Mouse (Mus musculus): ENCODE data around the gene Pagr1a. TPM values are rescaled to one million over a fixed set of nuclear protein-coding genes. Genes with fewer than 3 reads are reported as not detected.

The Pagr1a gene
- 10 to 100 TPM in 3 of 4 experiments, 1 to 10 TPM in 1; 7.5 to 36.1 (median 14.3) TPM for total RNA-seq (2022)

DNA sequence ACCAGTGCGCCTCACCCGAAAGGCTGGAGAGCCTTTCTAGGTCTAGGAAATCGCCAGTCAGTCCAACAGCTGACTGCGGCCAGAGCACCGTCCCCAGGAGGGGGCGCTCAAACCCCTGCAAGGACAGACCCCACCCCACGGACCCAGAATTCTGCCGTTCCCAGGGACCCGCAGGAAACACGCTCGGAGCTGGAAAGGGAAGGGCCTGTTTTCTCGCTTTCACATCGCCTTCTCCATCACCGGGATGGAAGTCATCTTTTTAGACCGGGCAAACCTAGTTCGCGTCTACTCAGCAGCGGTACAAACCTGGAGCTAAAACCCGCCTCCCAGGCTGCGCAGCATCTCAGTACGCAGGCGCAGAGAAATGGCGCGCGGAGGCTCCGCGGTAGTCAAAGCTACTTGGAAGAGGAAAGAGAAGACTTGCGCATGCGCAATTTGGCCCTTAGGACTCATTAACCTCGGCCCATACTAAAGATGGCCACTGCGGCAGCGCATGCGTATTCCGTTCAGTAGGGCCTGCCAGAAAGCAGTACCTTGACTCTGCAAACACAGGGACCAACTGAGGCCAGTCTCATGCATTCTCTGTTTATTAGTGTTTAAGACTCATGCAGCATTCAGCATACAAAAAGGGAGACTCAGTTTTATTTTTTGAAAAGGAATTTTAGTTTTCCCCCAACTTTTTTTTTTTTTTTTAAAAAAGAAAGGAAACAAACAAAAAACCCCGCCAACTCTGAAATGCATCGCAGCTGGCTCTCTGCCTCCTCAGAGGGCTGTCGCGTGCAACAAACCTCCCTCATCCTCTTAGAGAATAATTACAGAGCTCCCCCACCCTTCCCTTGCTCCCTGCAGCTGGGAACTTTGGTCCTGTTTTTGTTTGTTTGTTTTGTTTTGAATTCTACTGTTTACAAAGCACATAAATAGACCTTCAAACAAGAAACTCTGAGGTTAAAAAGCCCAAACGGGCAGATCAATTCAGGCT lies at the start of gene Pagr1a:
Gene Pagr1a, minus strand, starts transcription at position 382 of the 979 bp plus-strand sequence.
- DNase-seq: peak; percentile 96

DNA sequence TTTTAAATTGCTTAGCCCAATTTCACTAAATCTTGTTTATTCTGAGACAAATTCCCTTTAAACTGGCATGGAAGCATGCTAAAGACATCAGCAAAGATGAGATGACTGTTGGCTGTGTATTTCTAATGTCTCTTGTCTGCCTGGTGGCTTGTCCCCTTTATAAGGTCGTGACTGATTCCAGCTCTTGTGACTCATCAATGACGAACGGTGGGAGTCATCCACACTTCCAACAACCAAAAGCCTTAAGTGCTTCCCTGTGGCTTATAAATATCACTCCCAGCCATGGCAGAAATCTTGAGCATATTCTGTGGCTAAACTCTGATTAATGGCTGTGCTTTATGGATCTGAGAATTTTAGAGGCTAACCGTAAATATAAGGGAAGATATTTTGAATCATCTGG lies 49.2 kb upstream of the Pagr1a start:
- DNase-seq: peak; percentile 33

DNA sequence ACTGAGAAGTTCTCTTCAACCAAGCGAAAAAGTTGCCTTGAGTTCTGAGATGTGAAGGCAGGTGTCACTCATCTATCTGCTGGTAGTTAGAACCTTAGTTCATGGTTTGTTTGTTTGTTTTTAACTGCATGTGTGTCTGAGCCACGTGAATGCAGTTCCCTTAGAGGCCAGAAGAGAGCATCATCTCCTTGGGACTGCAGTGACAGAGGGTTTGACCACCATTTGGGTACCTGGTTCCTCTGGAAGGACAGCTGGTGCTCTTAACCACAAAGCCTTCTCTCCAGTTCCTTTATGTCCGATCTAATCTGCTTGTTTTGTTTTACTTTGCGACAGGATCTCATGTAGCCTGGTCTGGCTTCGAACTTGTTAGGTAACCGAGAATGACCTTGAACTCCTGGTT lies 48.4 kb upstream of the Pagr1a start:
- DNase-seq: no peak

DNA sequence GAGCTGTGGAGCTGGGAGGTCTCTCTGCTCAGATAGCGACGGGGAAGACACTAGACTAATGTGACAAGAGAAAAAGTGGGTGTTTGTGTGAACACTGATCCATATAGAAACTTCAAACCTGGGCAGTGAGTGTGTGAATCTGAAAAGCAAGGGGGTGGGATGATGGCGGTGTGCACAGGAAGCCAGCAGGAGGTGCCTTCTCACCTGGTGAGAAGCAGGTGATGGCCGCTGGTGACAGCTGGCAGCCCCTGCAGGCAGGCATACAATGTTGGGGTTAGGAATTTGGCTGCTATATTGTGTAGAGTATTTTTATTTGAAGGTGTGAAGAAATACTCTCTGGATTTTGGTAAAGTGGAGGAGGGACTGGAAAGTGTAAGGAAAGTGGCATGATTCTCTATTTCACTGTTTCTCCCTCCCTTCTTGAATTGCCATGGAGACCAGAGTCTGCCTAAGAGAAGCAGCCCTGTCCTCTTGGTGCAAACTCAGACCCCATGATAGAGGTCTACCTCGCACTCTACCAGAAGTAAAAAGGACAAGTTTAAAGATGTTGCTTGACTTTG lies 38.0 kb upstream of the Pagr1a start:
- DNase-seq: no peak

DNA sequence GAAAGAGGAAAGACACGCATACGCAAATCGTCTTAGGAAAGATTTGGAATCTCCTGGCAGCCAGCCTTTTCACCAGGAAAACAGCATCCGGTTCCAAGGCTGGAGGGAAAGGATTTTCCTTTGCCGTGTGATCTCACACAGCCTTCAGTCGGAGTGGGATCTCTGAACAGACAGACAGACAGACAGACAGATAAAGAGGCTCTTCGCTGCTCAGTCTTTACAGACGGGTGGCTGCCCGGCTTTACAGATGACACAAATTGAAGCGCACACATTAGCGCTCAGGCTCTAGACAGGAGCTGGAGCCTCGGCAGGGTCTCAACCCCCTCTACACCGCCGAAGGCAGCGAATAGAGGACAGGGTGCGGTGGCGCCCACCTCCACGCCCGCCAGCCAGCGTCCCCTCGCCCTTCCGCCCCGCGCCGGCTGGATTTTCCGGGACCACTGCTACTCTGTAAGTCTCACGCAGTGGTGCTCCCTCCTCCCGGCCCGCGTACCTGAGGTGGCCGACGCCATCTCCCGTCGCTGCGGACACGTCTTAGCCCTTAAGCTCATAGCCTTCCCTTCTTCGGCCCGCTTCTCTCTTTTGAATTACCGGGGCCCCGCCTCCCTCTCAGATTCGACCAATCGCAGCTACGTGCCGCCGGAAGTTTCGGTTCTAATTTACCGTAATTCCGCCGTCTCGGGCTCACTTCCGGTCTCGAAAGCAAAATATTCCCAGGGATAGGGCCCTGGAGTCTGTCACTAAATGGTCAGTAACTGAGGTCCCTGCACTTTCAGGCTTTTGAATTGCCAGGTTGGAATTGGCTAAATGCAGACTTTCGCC lies 24.9 kb upstream of the Pagr1a start, which contains the start of gene Kif22:
Gene Kif22, minus strand, starts transcription at position 621 of the 822 bp plus-strand sequence.
- peak; percentile 83 for DNase-seq

DNA sequence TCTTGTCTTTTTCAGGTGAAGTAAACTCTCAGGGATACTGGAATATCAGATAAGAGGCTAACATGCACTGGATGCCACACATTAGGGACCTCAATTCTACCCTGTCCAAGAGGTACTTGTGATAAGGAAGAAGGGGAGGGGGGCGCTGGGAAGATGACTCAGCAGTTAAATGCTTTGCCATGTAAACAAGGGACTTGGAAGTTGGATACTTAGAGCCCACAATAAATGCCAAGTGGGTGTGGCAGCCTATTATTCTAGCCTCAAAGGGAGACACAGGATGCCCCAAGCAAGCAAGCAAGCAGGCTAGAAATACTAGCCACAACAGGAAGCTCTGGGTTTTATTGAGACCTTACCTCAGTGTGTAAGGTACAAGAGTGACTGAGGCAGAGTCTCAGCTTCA lies 14.1 kb upstream of the Pagr1a start:
- DNase-seq: no peak

DNA sequence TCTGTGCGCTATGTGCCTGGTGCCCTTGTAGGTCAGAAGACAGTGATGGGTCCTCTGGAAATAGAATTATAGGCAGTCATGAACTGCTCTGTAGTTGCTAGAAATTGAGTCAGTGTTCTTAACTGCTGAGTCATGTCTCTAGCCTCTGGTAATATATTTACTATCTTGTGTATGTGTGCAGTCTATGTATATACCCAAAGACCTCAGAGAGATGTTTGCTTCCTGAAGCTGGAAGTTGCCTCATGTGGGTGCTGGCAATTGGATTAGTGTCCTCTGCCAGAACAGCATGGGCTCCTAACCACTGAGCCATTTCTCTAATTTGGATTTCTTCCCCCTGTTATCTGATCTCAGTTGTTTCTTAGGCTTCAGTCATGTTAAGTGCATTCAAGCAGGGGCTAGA lies 13.0 kb upstream of the Pagr1a start:
- no peak for DNase-seq

DNA sequence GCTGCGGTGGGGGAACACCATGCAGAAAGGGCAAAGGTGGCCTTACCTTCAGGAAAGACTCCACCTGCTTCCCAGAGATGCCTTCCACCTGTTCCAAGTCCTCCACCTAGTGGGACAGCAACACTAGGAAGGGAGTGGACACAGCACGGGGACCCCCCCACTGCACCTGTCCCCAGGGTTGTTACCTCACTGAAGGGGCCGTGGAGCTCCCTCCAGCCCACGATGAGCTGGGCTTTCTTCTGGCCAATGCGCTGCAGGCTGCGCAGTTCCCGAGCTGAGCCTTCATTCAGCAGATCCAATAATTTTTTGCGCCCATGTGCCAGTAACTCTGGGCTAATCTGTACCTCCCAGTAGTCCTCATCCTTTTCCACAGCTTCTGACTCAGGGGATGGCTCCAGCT lies 10.7 kb upstream of the Pagr1a start:
- DNase-seq: no peak

DNA sequence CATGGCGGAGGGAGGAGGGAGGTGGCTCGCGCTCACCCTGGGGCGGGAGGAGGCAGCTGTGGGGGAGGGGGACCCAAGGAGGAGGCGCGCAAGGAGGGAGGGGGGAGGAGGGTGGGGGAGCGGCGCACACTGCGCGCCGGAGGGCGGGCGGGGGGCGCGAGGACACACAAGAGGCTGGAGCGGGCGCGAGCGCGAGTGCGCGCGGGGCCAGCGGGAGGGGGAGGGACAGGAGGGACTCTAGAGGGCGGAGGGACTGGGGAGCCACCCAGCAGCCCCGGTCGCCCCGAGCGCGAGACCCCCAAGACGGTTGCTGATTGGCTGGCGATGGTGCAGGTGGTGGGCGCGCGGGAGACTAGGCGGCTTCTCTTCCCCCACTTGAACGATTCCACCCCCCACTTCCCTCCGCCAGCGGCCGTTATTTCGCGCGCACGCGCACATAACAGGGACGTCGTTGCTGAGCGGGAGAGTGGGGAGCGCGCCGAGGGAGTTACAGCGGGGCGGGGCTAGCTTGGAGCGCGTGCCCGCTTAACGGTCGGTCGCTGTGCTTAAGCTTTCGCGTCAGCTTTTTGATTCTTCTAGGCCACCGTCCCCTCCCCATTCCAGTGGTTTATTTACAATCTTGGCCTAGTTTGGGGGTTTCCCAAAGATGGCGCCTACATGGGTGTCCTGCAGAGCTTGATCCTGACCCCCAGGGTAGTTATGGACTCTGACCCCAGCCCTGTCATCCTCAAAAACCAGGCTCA lies 10.0 kb upstream of the Pagr1a start, which contains the start of gene Maz:
Gene Maz, minus strand, starts transcription at position 54 of the 743 bp plus-strand sequence.
- DNase-seq: peak; percentile 99

DNA sequence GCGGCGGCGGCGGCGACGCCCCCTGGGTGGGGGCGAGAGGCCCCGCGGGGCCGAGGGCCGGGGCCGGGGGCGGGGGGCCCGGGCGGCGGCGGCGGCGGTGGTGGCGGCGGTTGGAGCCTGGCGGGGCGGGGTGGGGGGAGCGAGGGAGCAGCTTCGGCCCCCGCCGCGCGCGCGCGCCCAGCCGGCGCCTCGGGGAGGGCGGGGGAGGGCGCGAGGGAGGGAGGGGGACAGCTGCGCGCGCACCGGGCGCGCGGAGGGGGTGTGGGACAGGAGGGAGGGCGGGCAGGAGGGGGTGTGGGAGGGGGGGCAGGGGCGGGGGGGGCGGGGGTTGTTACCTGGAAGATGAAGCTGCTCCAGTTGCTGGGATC lies 9.4 kb upstream of the Pagr1a start:
- DNase-seq: no peak

DNA sequence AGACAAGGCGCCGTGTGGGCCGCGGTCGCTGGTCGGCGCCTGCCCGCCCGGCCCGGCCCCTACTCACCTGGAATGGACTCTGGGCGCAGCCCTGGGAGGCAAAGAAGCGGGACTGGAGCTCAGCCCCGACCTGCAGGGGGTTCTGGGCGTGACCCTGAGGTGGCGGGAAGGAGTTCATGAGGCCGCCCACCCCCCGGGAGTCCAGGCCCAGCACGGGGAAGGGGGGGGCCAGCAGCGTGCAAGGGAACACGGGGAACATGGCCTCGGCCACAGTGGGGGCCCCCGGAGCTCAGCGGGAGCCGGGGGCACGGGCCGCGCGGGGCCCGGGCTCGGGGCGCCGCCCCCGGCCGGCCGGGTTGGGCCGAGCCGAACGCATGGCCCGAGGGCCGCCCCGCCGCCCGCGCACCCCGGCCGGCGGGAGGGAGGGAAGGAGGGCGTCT lies 9.0 kb upstream of the Pagr1a start:
- DNase-seq: peak; percentile 69

DNA sequence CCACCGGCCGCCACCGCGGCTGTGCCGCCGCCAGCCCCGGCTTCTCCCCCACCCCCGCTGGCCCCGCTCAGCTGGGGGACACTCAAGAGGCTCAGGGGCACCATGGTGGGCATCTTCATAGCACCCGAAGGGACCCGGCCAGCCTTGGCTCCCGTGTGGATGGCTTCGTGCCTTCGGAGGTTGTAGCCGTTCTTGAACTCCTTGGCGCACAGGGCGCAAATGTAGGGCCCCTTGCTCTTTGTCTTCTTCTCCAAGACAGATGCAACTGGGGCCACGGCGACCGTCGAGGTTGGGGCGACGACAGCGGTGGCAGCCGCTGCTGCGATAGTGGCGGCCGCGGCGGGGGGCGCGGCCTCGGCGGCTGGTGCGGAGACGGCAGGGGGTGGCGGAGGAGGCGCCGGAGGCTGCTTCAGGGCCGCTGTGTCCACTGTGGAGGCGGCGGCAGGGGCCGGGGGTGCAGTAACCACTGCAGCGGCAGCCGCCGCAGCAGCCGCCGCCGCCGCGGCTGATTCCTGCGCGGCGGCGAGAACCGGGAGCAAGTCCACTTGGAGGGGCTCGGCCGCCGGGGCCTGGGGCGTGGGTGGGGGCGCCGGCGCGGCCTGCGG lies 8.5 kb upstream of the Pagr1a start:
- peak; percentile 53 for DNase-seq

DNA sequence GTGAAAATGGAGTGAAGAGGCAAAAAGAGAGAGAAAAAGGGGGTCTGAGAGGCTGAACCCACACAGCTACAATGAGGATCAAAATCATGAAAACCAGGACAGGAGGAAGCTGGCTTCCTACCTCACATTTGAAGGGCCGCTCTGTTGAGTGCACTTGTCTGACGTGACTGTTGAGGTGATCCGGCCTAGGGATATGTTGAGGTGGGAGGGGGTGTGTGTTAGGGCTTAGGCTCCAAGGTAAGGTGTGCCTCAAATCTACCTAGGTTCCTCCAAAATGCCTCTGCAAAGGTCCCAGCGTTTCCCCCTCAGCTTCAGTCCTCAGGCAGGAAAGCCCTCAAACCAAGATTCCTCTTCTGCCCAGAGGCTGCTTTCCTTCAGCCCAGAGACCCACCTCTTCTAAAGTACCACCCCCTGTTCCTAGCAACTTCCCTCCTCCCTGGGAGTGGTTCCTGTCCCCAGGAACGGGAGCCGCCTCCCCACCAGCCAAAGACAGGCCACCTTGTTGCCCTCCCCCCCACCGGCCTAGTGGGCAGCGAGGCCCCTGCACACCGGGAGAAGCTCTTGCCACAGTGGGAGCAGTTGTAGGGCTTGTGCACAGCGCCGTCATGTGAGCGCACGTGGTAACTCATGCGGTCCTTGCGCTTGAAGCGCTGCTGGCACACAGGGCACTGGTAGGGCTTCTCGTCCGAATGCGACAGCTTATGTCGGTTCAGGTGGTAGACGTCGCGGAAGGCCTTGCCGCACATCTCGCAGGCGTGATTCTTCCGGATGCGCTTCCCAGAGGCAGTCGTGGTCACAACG lies 7.8 kb upstream of the Pagr1a start:
- DNase-seq: peak; percentile 81

DNA sequence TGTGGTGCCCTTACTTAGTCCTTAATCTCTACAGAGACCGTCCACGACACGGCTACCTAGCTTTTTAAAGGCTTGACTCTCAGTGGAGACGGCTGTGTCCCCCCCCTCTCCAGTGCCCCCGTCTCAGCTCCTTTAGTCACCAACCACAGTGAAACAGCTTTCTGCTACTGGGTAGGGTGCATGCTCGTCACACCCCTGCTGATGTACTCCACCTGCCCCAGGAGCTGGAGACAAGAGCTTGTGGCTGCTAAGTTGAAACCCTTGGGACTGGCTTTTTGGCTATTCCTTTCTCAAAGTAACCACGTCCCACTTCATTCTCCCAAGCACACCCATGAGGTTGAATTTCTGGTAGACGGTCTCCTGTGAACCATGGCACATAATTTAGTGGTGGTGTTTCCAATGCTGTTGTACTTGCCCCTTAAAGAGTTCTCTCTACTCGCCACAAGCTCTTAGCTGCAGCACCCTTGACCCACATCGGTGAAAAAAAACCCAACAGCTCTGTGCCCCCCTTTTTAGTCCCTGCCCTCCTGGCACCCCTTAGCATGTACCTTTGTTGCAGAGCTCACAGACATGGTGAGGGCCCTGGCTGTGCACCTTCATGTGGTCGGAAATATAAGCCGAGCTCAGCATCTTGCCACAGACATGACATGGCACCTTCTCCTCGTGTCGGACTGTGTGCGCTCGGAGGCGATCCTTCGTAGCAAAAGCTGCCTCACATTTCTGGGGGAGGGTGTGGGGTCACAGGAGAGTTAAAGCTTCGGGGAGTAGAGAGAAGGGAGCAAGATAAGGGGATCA lies 6.9 kb upstream of the Pagr1a start:
- peak; percentile 33 for DNase-seq

DNA sequence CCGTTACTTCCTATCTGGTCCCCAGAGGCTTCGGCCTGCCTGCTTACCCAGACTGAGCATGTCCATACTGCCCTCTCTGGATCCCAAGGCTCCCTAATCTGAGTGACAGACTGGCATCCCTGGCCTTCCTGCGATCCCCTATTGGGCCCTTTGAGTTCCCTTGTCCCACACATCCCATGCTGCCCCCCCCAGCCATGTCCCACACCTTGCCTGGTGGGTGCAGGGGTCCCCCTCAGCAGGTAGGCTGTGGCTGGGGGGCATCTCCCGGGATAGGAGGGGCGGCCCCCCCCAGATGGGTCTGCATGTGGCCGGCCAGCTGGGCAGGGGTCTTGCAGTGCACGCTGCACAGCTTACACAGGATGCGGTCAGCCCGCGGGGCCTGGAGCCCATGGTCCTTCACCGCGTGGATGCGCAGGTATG lies 6.1 kb upstream of the Pagr1a start:
- peak; percentile 26 for DNase-seq

DNA sequence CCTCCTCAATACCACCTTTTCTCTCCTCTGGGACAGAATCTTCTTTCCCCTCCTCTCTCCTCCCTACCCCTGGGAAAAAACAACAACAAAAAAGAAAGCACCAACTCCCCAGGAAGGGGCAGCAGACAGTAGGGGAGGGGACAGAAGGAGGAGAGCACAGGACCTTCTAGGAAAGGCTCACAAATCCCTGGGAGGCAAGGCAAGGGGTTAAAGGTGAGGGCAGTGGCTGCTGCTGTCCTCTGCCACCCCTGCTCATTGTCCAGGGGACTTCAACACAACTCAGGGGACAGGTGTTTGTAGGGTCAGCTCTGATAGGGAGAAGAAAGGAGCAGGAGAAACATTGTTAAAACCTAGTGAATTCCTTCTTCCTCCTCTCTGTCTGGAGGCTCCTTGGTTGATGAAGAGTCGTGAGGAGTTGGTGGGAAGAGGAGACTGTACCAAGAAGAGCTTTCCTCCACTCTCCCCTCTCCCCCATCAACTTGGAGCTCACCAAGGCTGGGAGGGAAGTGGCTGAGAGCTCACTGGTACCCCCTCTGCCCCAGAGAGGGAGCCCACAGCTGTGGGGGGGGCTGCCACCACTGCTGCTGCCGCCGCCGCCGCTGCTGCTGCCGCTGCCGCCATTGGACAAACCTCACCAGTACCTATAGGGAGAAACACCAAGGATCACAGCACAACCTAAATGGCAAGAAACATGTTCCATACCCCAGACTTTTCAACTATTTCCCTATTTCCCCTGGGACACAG lies 5.5 kb upstream of the Pagr1a start:
- no peak for DNase-seq

DNA sequence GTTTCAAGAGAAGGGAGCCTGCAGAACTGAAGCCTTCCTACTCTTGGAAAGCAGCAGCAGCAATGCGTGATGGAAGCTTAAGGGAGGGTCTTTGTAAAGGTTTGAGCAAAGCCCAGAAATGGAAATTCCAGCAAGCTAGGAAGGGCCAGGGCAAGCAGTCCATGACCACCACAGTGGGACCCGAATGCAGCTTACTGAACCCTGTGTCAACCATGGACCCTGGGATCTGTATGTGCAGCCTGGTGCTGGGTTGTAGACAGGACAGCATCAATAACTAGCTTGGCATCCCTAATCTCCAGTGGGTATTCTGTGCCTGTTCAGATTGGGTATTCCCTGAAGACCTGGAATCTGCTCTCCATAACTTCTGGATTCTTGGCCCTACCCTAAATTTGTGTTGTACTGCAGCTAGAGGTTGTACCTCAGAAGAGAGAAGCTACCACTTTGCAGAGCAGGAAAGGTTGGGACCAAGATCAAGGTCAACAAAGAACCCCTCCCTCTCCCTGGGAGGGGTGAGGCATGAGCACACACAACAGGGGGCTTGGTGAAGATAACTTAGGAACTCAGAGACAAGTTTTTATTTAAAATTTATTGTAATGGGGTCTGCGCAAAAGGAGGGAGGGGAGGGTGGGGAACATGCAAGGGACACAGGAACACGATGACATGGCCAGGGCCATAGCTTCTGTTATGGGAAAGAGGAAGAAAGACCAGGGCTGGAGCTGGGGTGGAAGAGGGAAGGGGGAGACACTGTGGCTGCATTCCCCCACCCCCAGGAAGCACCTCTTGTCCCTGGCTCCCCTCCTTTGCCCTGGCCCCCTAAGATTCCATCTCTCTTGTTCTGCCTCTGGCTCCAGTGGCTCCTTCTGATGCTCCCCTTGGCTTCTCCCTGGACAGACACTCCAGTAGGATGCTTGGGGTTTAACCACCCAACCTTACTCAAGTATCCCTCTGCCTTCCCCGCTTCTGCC lies 4.7 kb upstream of the Pagr1a start:
- no peak for DNase-seq

Measured in adrenal gland, adult 8-10 months (tissue).